Mouse (Mus musculus): ENCODE measurements around the gene Exo5.

GRCm38 (mm10) chr4:120921461-120921860 lies 3.4 kb downstream of the Exo5 start:
- no peak for TF ChIP-seq CTCF (IDR thresholded peaks at IDR 0.05; ENCODE audit: borderline replicate concordance, insufficient read depth, low read length)
- TF ChIP-seq POLR2A (IDR thresholded peaks at IDR 0.05; ENCODE audit: low read depth, low read length): no peak
